Mouse (Mus musculus): ENCODE measurements at regions not wholly inside any gene's neighbourhood (a gene's known extent, or its start where the extent isn't known, plus 50 kb on each side); places are given as distances from the start of the nearest gene placed in this dataset.
A peak's percentile ranks its signal among the peaks of the same experiment; 100 is the strongest.

DNA sequence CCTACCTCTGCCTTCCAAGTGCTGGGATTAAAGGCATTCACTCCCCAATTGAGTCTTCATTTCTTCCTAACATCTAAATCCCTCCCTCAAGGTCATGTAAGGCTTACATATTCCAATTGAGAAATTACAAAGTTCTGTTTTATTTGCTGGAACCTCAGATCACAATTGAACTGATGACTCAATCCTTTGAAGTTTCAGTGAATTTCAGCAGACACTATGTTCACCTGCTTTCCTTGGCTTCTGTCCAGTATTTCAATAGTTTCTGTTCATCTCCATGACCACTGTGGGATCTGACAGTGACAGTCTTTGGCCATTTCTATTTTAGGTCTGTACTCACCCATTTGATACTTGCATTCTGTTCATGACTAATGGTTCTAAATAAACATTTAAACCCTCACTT, 241.9 kb upstream of the Cdh12 start:
- DNase-seq (ENCODE audit: low read depth, low spot score) = no peak

DNA sequence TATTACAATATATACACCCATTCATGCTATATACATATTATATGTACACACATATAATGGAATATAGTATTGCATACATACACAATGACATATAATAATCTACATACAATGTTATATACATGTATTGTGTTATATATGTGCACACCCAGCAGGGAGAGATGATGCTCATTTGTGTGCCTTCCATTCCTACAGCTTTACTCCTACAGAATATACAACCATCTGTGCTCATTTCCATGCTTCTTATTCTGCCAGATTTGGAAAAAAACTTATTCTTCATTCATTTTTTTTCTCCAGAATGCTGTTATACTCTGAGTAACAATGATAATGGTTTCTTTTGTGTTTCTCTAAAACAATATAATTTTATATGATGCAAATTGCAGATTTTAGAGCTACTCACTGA, 227.0 kb upstream of the Cdh12 start:
- DNase-seq (ENCODE audit: low read depth, low spot score) = peak; percentile 39

- peak; percentile 80 for DNase-seq (ENCODE audit: low read depth, low spot score)
These were observed 225.6 kb upstream of the Cdh12 start for GRCm38 (mm10) chr15:20223271-20223981.

DNA sequence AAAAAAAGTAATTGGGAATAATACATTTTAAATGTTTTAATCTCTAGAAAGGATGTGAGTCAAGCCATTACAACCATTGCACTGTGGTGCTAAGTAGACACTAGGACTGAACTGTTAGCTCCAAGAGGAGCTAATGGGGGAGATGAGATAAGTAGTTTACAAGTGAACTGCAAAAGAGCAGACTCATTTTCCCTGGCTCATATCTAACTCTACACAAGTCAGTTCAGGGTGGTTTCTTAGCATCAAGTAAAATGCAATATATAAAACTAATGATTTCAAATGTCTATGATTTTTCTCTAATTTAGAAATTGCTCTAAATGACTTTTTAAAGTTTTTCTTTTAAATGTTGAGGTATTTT, 225.1 kb upstream of the Cdh12 start:
- DNase-seq (ENCODE audit: low read depth, low spot score) = no peak

- DNase-seq (ENCODE audit: low read depth, low spot score) = no peak
These were observed 183.6 kb upstream of the Cdh12 start for GRCm38 (mm10) chr15:20265367-20265900.

DNA sequence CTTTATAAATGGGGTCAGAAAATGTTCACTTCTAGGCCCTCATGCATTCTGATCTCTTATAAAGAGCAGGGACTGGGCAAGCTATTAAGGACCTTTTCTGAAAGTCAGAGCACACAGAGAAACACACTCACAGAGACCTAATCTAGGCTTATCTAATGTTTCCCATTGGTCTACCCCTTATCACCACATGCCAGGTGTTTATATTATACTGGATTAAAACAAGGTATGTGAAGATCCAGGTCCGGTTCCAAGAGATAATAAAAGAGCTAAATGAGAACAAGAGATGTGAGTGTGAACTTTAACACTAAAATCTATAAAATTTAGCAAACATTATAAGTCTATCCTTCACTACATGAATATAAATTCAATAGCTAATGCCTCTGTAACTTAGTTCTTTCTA, 135.1 kb upstream of the Cdh12 start:
- DNase-seq (ENCODE audit: low read depth, low spot score) = no peak

DNA sequence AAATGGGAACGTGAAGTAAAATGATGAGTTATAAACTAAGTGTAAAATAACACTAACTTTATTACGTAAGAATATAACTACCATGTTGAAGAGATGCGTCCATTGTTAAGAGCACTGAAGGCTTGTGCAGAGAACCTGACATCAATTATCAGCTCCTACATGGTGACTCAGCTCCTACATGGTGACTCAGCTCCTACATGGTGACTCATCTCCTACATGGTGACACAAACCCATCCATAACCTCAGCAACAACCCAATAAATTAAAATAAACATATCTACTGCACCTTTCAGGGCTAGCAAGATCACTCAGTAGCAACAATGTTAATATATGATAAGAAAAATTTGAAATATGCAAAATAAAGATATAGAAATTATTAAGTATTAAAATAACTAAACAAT, 125.5 kb upstream of the Cdh12 start:
- no peak for DNase-seq (ENCODE audit: low read depth, low spot score)

All from telencephalon, adult 2 months (tissue).